Mouse (Mus musculus): ENCODE measurements around the gene Gm17482.

- TF ChIP-seq CTCF (IDR thresholded peaks at IDR 0.05; ENCODE audit: control insufficient read depth, insufficient read depth, low read length) (no peak), POLR2A (IDR thresholded peaks at IDR 0.05; ENCODE audit: borderline replicate concordance, control insufficient read depth, low read depth, low read length) (no peak)
Observed at GRCm38 (mm10) chr6:115203029-115203428, 24.1 kb upstream of the Gm17482 start.

All from bone marrow, adult 2 months (tissue).